Mouse (Mus musculus): ENCODE data around the gene Acot12. TPM values are rescaled to one million over a fixed set of nuclear protein-coding genes. Genes with fewer than 3 reads are reported as not detected.
A peak's percentile ranks its signal among the peaks of the same experiment; 100 is the strongest.

Acot12 gene
- polyA plus RNA-seq (2014; fragmentation: Nextera tagmentation; extraction: Ambion mirVana): 0.26 and 0.40 TPM in 2 replicates

- ATAC-seq (ENCODE audit: low read depth) (peak; percentile 60), DNase-seq (ENCODE audit: low spot score) (peak; percentile 30)
- Histone ChIP-seq H3K4me1 (ENCODE audit: control insufficient read depth, insufficient read depth, low read length) (peaks cover 11% of the 10 kb centered on the region), H3K9me3 (ENCODE audit: control insufficient read depth, low read length) (no peaks in the 10 kb centered on the region), H3K4me2 (ENCODE audit: low read depth, low read length) (peak within 1 kb of the TSS; percentile 70), H3K36me3 (ENCODE audit: control insufficient read depth, insufficient read depth, low read length) (no peaks in the 10 kb centered on the region), H3K4me3 (ENCODE audit: low read depth, low read length) (peak within 1 kb of the TSS; percentile 40), H3K27ac (replicated peaks; ENCODE audit: low read depth, low read length) (no peak within 1 kb of the TSS), H3K27me3 (replicated peaks; ENCODE audit: control insufficient read depth, insufficient read depth, low read length) (peaks cover 10% of the 10 kb centered on the region), H3K9ac (ENCODE audit: low read depth, low read length) (peak within 1 kb of the TSS; percentile 59)
- WGBS: 11% methylated on average over 40 of the region's 45 CpGs
Measured at GRCm38 (mm10) chr13:91741280-91742047, at the start of gene Acot12. TSS of gene Acot12 (plus strand) at chr13:91741512.

GRCm38 (mm10) chr13:91693615-91694014 lies 47.7 kb upstream of the Acot12 start:
- Histone ChIP-seq H3K27me3 (replicated peaks; ENCODE audit: control insufficient read depth, insufficient read depth, low read length) (no peaks in the 10 kb centered on the region), H3K9me3 (ENCODE audit: control insufficient read depth, low read length) (no peaks in the 10 kb centered on the region), H3K4me3 (ENCODE audit: low read depth, low read length) (no peak overlapping the region), H3K36me3 (ENCODE audit: control insufficient read depth, insufficient read depth, low read length) (peaks cover 27% of the 10 kb centered on the region), H3K4me1 (ENCODE audit: control insufficient read depth, insufficient read depth, low read length) (peaks cover 7% of the 10 kb centered on the region; the same call in 1 of the 2 replicates), H3K27ac (replicated peaks; ENCODE audit: low read depth, low read length) (no peak overlapping the region), H3K4me2 (ENCODE audit: low read depth, low read length) (no peak overlapping the region), H3K9ac (ENCODE audit: low read depth, low read length) (no peak overlapping the region)
- WGBS: 60% methylated on average over 7 of the region's 7 CpGs
- ATAC-seq (ENCODE audit: low read depth) (no peak), DNase-seq (ENCODE audit: low spot score) (no peak)

- no peaks in the 10 kb centered on the region for H3K27me3 ChIP-seq (replicated peaks; ENCODE audit: control insufficient read depth, insufficient read depth, low read length)
- no peaks in the 10 kb centered on the region for H3K4me1 ChIP-seq (ENCODE audit: control insufficient read depth, insufficient read depth, low read length)
- H3K4me3 ChIP-seq (ENCODE audit: low read depth, low read length): no peak overlapping the region
- peaks cover 30% of the 10 kb centered on the region for H3K36me3 ChIP-seq (ENCODE audit: control insufficient read depth, insufficient read depth, low read length)
- DNase-seq (ENCODE audit: low spot score) (no peak), ATAC-seq (ENCODE audit: low read depth) (no peak)
- no peaks in the 10 kb centered on the region for H3K9me3 ChIP-seq (ENCODE audit: control insufficient read depth, low read length)
- no peak overlapping the region for H3K27ac ChIP-seq (replicated peaks; ENCODE audit: low read depth, low read length)
- H3K4me2 ChIP-seq (ENCODE audit: low read depth, low read length): no peak overlapping the region
- H3K9ac ChIP-seq (ENCODE audit: low read depth, low read length): no peak overlapping the region
- 70% methylated on average over 2 of the region's 2 CpGs for WGBS
Measured at GRCm38 (mm10) chr13:91695406-91695805, 45.9 kb upstream of the Acot12 start.

- H3K4me2 ChIP-seq (ENCODE audit: low read depth, low read length): no peak overlapping the region
- no peaks in the 10 kb centered on the region for H3K9me3 ChIP-seq (ENCODE audit: control insufficient read depth, low read length)
- DNase-seq (ENCODE audit: low spot score) (no peak), ATAC-seq (ENCODE audit: low read depth) (no peak)
- 74% methylated on average over 2 of the region's 2 CpGs for WGBS
- H3K27me3 ChIP-seq (replicated peaks; ENCODE audit: control insufficient read depth, insufficient read depth, low read length): no peaks in the 10 kb centered on the region
- no peak overlapping the region for H3K9ac ChIP-seq (ENCODE audit: low read depth, low read length)
- peak overlapping the region; percentile 2; the same call in 1 of the 2 replicates for H3K27ac ChIP-seq (replicated peaks; ENCODE audit: low read depth, low read length)
- H3K4me1 ChIP-seq (ENCODE audit: control insufficient read depth, insufficient read depth, low read length): no peaks in the 10 kb centered on the region
- peaks cover 35% of the 10 kb centered on the region for H3K36me3 ChIP-seq (ENCODE audit: control insufficient read depth, insufficient read depth, low read length)
- H3K4me3 ChIP-seq (ENCODE audit: low read depth, low read length): no peak overlapping the region
Measured at GRCm38 (mm10) chr13:91696109-91696645, 45.1 kb upstream of the Acot12 start.

GRCm38 (mm10) chr13:91697011-91697410 lies 44.3 kb upstream of the Acot12 start:
- Histone ChIP-seq H3K27me3 (replicated peaks; ENCODE audit: control insufficient read depth, insufficient read depth, low read length) (no peaks in the 10 kb centered on the region), H3K4me2 (ENCODE audit: low read depth, low read length) (no peak overlapping the region), H3K9me3 (ENCODE audit: control insufficient read depth, low read length) (no peaks in the 10 kb centered on the region), H3K36me3 (ENCODE audit: control insufficient read depth, insufficient read depth, low read length) (peaks cover 41% of the 10 kb centered on the region), H3K9ac (ENCODE audit: low read depth, low read length) (no peak overlapping the region), H3K4me3 (ENCODE audit: low read depth, low read length) (no peak overlapping the region), H3K4me1 (ENCODE audit: control insufficient read depth, insufficient read depth, low read length) (no peaks in the 10 kb centered on the region), H3K27ac (replicated peaks; ENCODE audit: low read depth, low read length) (no peak overlapping the region)
- DNase-seq (ENCODE audit: low spot score): peak; percentile 76
- 18% methylated on average over 3 of the region's 3 CpGs for WGBS
- ATAC-seq (ENCODE audit: low read depth): no peak

- WGBS: 85% methylated on average over 6 of the region's 6 CpGs
- H3K4me2 ChIP-seq (ENCODE audit: low read depth, low read length): no peak overlapping the region
- H3K4me1 ChIP-seq (ENCODE audit: control insufficient read depth, insufficient read depth, low read length): no peaks in the 10 kb centered on the region
- H3K9me3 ChIP-seq (ENCODE audit: control insufficient read depth, low read length): no peaks in the 10 kb centered on the region
- H3K9ac ChIP-seq (ENCODE audit: low read depth, low read length): no peak overlapping the region
- H3K27ac ChIP-seq (replicated peaks; ENCODE audit: low read depth, low read length): no peak overlapping the region
- peaks cover 35% of the 10 kb centered on the region for H3K36me3 ChIP-seq (ENCODE audit: control insufficient read depth, insufficient read depth, low read length)
- H3K27me3 ChIP-seq (replicated peaks; ENCODE audit: control insufficient read depth, insufficient read depth, low read length): no peaks in the 10 kb centered on the region
- ATAC-seq (ENCODE audit: low read depth) (no peak), DNase-seq (ENCODE audit: low spot score) (no peak)
- no peak overlapping the region for H3K4me3 ChIP-seq (ENCODE audit: low read depth, low read length)
Measured at GRCm38 (mm10) chr13:91702337-91702736, 39.0 kb upstream of the Acot12 start.

GRCm38 (mm10) chr13:91719487-91719886 lies 21.8 kb upstream of the Acot12 start:
- ATAC-seq (ENCODE audit: low read depth): no peak
- no peak overlapping the region for H3K27ac ChIP-seq (replicated peaks; ENCODE audit: low read depth, low read length)
- 92% methylated on average over 6 of the region's 6 CpGs for WGBS

GRCm38 (mm10) chr13:91723108-91723735 lies 18.1 kb upstream of the Acot12 start:
- ATAC-seq (ENCODE audit: low read depth) (peak; percentile 72), DNase-seq (ENCODE audit: low spot score) (no peak)
- no peaks in the 10 kb centered on the region for H3K36me3 ChIP-seq (ENCODE audit: control insufficient read depth, insufficient read depth, low read length)
- WGBS: 63% methylated on average over 8 of the region's 8 CpGs
- no peaks in the 10 kb centered on the region for H3K9me3 ChIP-seq (ENCODE audit: control insufficient read depth, low read length)
- H3K27ac ChIP-seq (replicated peaks; ENCODE audit: low read depth, low read length): no peak overlapping the region
- H3K4me1 ChIP-seq (ENCODE audit: control insufficient read depth, insufficient read depth, low read length): no peaks in the 10 kb centered on the region
- H3K4me2 ChIP-seq (ENCODE audit: low read depth, low read length): no peak overlapping the region
- H3K27me3 ChIP-seq (replicated peaks; ENCODE audit: control insufficient read depth, insufficient read depth, low read length): no peaks in the 10 kb centered on the region
- no peak overlapping the region for H3K9ac ChIP-seq (ENCODE audit: low read depth, low read length)
- H3K4me3 ChIP-seq (ENCODE audit: low read depth, low read length): no peak overlapping the region

More at GRCm38 (mm10) chr13:91719487-91719886, 21.8 kb upstream of the Acot12 start:
- H3K27me3 ChIP-seq (replicated peaks; ENCODE audit: control insufficient read depth, insufficient read depth, low read length): no peaks in the 10 kb centered on the region
- no peaks in the 10 kb centered on the region for H3K9me3 ChIP-seq (ENCODE audit: control insufficient read depth, low read length)
- H3K4me3 ChIP-seq (ENCODE audit: low read depth, low read length): no peak overlapping the region
- H3K9ac ChIP-seq (ENCODE audit: low read depth, low read length): no peak overlapping the region
- H3K36me3 ChIP-seq (ENCODE audit: control insufficient read depth, insufficient read depth, low read length): no peaks in the 10 kb centered on the region
- no peak overlapping the region for H3K4me2 ChIP-seq (ENCODE audit: low read depth, low read length)
- no peaks in the 10 kb centered on the region for H3K4me1 ChIP-seq (ENCODE audit: control insufficient read depth, insufficient read depth, low read length)
- no peak for DNase-seq (ENCODE audit: low spot score)

Measured in embryonic facial prominence, embryonic 14.5 days (tissue).